Comparison of ENCODE assay signal across 7 mouse cellular contexts in genomic region chr7:97399960-97400715, GRCm38 (mm10). TPM values are rescaled to one million over a fixed set of nuclear protein-coding genes. Genes with fewer than 3 reads are reported as not detected.
DNase-seq lines count a peak whose midpoint lies in the region; ATAC-seq lines count a peak whose summit lies in the region.

TSS of gene Ndufc2 (plus strand) at chr7:97400003.

- intact Hi-C loops in gastrocnemius, postnatal 14 days (cut with DNase I; ENCODE audit: low total_unique reads): no loop called here

- peak within 1 kb of the TSS; percentile 98 for H3K9ac ChIP-seq in midbrain, embryonic 13.5 days (replicated peaks)

- no peaks in the 10 kb centered on the region for H3K9me3 ChIP-seq in limb, embryonic 10.5 days (replicated peaks)
- H3K9me3 ChIP-seq in midbrain, embryonic 13.5 days: no peaks in the 10 kb centered on the region

- peak; percentile 91 for ATAC-seq in inflammation-experienced regulatory T-cells, adult 6 months
- ATAC-seq in midbrain, embryonic 13.5 days: peak; percentile 95

- H3K27ac ChIP-seq in limb, embryonic 10.5 days: peak within 1 kb of the TSS; percentile 94
- peak within 1 kb of the TSS; percentile 81 for H3K27ac ChIP-seq in midbrain, embryonic 13.5 days

- H3K4me1 ChIP-seq in limb, embryonic 10.5 days: peaks cover 17% of the 10 kb centered on the region; the same call in 1 of the 2 replicates
- H3K4me1 ChIP-seq in midbrain, embryonic 13.5 days (replicated peaks): peaks cover 22% of the 10 kb centered on the region

- H3K27me3 ChIP-seq in limb, embryonic 10.5 days (ENCODE audit: low read depth, poor library complexity, severe bottlenecking): no peaks in the 10 kb centered on the region
- no peaks in the 10 kb centered on the region for H3K27me3 ChIP-seq in midbrain, embryonic 13.5 days

- 1% methylated on average over 54 of the region's 54 CpGs for WGBS in limb, embryonic 10.5 days
- WGBS in midbrain, embryonic 13.5 days: under 1% methylated on average over 54 of the region's 54 CpGs

- peak within 1 kb of the TSS; percentile 93 for H3K4me3 ChIP-seq in limb, embryonic 10.5 days
- H3K4me3 ChIP-seq in midbrain, embryonic 13.5 days (replicated peaks): peak within 1 kb of the TSS; percentile 92

- peaks cover 30% of the 10 kb centered on the region for H3K36me3 ChIP-seq in limb, embryonic 10.5 days
- peaks cover 11% of the 10 kb centered on the region; the same call in 1 of the 2 replicates for H3K36me3 ChIP-seq in midbrain, embryonic 13.5 days

- peak; percentile 82 for DNase-seq in adrenal gland, adult 2 months
- DNase-seq in embryo, embryonic 10 days (ENCODE audit: low spot score): peak; percentile 92
- DNase-seq in gastrocnemius, postnatal 14 days: peak; percentile 79
- peak; percentile 85 for DNase-seq in limb, embryonic 10.5 days (ENCODE audit: low spot score)
- DNase-seq in spleen, adult 12 weeks (ENCODE audit: low spot score): peak; percentile 44

- H3K4me2 ChIP-seq in midbrain, embryonic 13.5 days (replicated peaks): peak within 1 kb of the TSS; percentile 84

RNA-seq across cellular contexts. Expression of gene Ndufc2, which starts in this region (rescaled TPM):
- total RNA-seq in adrenal gland, adult 2 months (2021): 100 to 1,000 TPM; 263 to 364 TPM
- polyA plus RNA-seq in adrenal gland, adult 2 months (2012; rRNA removed): 264 and 287 TPM in 2 replicates
- total RNA-seq in gastrocnemius, postnatal 14 days (2021): 100 to 1,000 TPM; 304 to 343 TPM
- 100 to 1,000 TPM; 178 to 215 (median 183) TPM for polyA plus RNA-seq in inflammation-experienced regulatory T-cells, adult 6 months (2017; shearing (Covaris generic))
- polyA plus RNA-seq in limb, embryonic 10.5 days (2016; fragmentation: Nextera tagmentation; extraction: Ambion mirVana): 305 and 321 TPM in 2 replicates
- polyA plus RNA-seq in midbrain, embryonic 13.5 days (2015; fragmentation: Nextera tagmentation; extraction: Ambion mirVana): 395 and 403 TPM in 2 replicates

Comparison
In these comparisons a context has a peak if more than half of its experiments do, and no peak if none do; other contexts are left out.
1. Peak in every context shown above with its lines: DNase-seq, ATAC-seq, H3K4me3 ChIP-seq and H3K27ac ChIP-seq.